Mouse (Mus musculus) MEL (cell line): ENCODE results near the gene Plac9a.

Experiments
- CTCF ChIP-seq, 3 experiments: IDR thresholded peaks in 2 of 3; conservative IDR thresholded peaks in 1 of 3; 2 replicates each; pipeline ENCODE4 v1.5.1; 2011 to 2012; ENCODE audit warnings: low read length in 3 of 3, low read depth in 2 of 3, mild to moderate bottlenecking in 2 of 3, improper control_type of control experiment in 1 of 3, inconsistent platforms in 1 of 3, mixed read lengths in 1 of 3, moderate library complexity in 1 of 3; ENCODE audit not compliant: control insufficient read depth in 1 of 3, insufficient read depth in 1 of 3, poor library complexity in 1 of 3, severe bottlenecking in 1 of 3
- E2F4 ChIP-seq: IDR thresholded peaks from 2 replicates; pipeline ENCODE4 v1.6.1; 2011; ENCODE audit warnings: low read depth, low read length, improper control_type of control experiment, borderline replicate concordance
- GABPA ChIP-seq: IDR thresholded peaks from 2 replicates; pipeline ENCODE4 v1.6.1; 2012; ENCODE audit warnings: low read depth, mild to moderate bottlenecking, inconsistent platforms, low read length, improper control_type of control experiment, moderate library complexity
- GATA1 ChIP-seq: IDR thresholded peaks from 2 replicates; pipeline ENCODE4 v1.6.1; 2011; ENCODE audit warnings: low read depth, low read length, improper control_type of control experiment
- HCFC1 ChIP-seq: IDR thresholded peaks from 2 replicates; pipeline ENCODE4 v1.6.1; 2012; ENCODE audit warnings: low read depth, mild to moderate bottlenecking, inconsistent platforms, low read length, improper control_type of control experiment, moderate library complexity
- MXI1 ChIP-seq: IDR thresholded peaks from 2 replicates; pipeline ENCODE4 v1.6.1; 2011; ENCODE audit warnings: mild to moderate bottlenecking, low read depth, low read length, improper control_type of control experiment
- MYB ChIP-seq: IDR thresholded peaks from 2 replicates; pipeline ENCODE4 v1.6.1; 2011; ENCODE audit warnings: mild to moderate bottlenecking, low read depth, low read length, improper control_type of control experiment
- POLR2A ChIP-seq, 2 experiments: IDR thresholded peaks; 2 replicates each; pipeline ENCODE4 v1.6.1; 2011 to 2012; ENCODE audit warnings: low read length in 2 of 2, mild to moderate bottlenecking in 2 of 2, control low read depth in 1 of 2, improper control_type of control experiment in 1 of 2, low read depth in 1 of 2, moderate library complexity in 1 of 2; ENCODE audit not compliant: control insufficient read depth in 1 of 2, insufficient read depth in 1 of 2, poor library complexity in 1 of 2
- POLR2AphosphoS2 ChIP-seq: IDR thresholded peaks from 2 replicates; pipeline ENCODE4 v1.6.1; 2011; ENCODE audit warnings: low read length, improper control_type of control experiment
- RAD21 ChIP-seq: IDR thresholded peaks from 2 replicates; pipeline ENCODE4 v1.6.1; 2011; ENCODE audit warnings: mild to moderate bottlenecking, low read depth, low read length, improper control_type of control experiment
- TCF12 ChIP-seq: IDR thresholded peaks from 2 replicates; pipeline ENCODE4 v1.6.1; 2014; ENCODE audit warnings: low read depth, mild to moderate bottlenecking, inconsistent platforms, low read length, improper control_type of control experiment, moderate library complexity
- USF1 ChIP-seq: IDR thresholded peaks from 2 replicates; pipeline ENCODE4 v1.6.1; 2014; ENCODE audit warnings: low read depth, mild to moderate bottlenecking, inconsistent platforms, low read length, improper control_type of control experiment, moderate library complexity
- ZNF384 ChIP-seq: IDR thresholded peaks from 2 replicates; pipeline ENCODE4 v1.6.1; 2012; ENCODE audit warnings: low read depth, mild to moderate bottlenecking, inconsistent platforms, low read length, improper control_type of control experiment

- no peak for TF ChIP-seq TCF12
- no peak for TF ChIP-seq POLR2A (IDR thresholded peaks at IDR 0.05; ENCODE audit: control insufficient read depth in 1 of 2, insufficient read depth in 1 of 2, low read depth in 1 of 2, low read length in 2 of 2, poor library complexity in 1 of 2)
- TF ChIP-seq CTCF (IDR thresholded peaks at IDR 0.05 in 2 of 3, conservative IDR thresholded peaks at IDR 0.05 in 1 of 3; ENCODE audit: control insufficient read depth in 1 of 3, insufficient read depth in 1 of 3, low read depth in 2 of 3, low read length in 3 of 3, poor library complexity in 1 of 3, severe bottlenecking in 1 of 3), result no peak
- TF ChIP-seq HCFC1, result no peak
- TF ChIP-seq E2F4, result no peak
- no peak for TF ChIP-seq USF1
- TF ChIP-seq RAD21, result no peak
- no peak for TF ChIP-seq MYB
- TF ChIP-seq POLR2AphosphoS2, result no peak
- TF ChIP-seq MXI1, result no peak
- TF ChIP-seq GABPA, result no peak
- TF ChIP-seq ZNF384, result no peak
- TF ChIP-seq GATA1, result no peak
These were observed 34.2 kb downstream of the Plac9a start for GRCm38 (mm10) chr14:25868706-25869105.
